Mouse (Mus musculus) large intestine, adult 2 months (tissue): ENCODE measurements around the gene Cyp2j12. TPM values are rescaled to one million over a fixed set of nuclear protein-coding genes. Genes with fewer than 3 reads are reported as not detected.
"Not testable (repeated sequence)": the region's sequence is repeated elsewhere in the genome, so short reads cannot be mapped to it uniquely, and the experiment has no call there.

Experiments used
- DNase-seq: peaks from one replicate; pipeline ENCODE4 v3.0.0-alpha.2; 2012; ENCODE audit warnings: low read depth, low spot score
- WGBS: fragments of 180-500 bp; shearing (Covaris S2); methylation state at CpG from one replicate; pipeline ENCODE4 v1.1.7; 2018; 5-methylcytosine and 5-hydroxymethylcytosine counted together
- polyA plus RNA-seq: library from polyadenylated mRNA; depleted of rRNA; stranded (reverse); fragments of >200 nt; gene quantifications from 2 replicates; pipeline ENCODE4 v1.2.3, GENCODE M21; 2012; rRNA removed

Cyp2j12 gene
- 0.05 TPM in 1 of 2 replicates, not detected in the other for polyA plus RNA-seq

DNA sequence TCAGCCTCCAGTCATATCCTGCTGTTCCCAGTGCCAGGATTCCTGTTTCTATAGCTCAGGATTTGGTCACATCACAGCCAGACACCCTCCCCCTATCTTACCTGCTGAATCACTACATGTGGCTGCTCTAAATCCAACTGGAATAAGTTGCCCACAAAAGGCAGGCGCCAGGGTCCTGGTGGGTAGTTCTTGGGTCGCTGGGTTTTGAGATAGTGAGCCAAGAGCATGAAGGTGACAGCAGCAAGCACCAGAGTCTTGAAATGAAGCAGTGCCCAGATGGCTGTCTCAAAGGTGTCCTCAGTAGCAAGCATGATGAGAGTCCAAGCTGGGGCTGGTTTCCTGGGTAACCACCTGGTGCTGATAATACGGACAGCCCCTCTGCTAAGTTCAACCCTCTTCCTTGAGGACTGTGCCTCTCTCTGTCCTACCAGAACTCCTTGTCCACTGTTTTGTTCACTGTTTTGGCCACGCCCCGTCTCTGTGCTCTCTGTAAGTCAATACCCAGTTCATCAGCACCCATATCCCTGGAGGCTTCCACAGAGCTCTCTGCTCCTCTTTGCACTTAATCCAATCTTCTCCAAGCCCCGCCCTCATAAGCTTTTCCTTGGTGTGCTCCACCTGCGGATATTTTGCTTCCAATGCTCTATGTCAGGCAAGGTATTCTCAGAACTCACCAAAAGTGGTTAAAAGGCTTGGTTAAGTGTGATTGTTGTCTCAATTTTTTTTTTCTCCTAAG lies at the start of gene Cyp2j12:
TSS of gene Cyp2j12 (minus strand) at position 421 of the 736 bp plus-strand sequence.
- DNase-seq = no peak

DNA sequence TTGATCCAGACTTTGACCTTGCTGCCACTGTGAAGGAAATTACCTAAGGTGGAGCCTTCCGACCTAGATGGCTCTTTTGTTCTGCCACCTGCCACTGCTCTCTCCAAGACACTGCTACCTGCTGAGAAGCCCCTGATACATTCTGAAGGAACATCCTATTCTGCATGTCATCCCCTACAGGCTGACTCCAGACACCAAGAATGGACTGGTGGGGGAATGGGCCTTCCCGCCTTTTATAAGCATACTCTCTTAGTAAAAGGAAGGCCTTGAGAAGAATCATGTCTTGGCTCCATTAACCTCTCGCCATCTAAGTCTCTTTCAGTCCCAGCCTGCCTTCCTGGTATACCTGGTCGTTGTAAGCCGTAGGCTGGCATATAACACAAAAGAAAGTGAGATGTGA lies 48.4 kb upstream of the Cyp2j12 start:
- not testable (repeated sequence) for DNase-seq
- 84% methylated on average over 5 of the region's 5 CpGs for WGBS

More for the DNA sequence above, at the start of gene Cyp2j12:
- 64% methylated on average over 7 of the region's 7 CpGs for WGBS

DNA sequence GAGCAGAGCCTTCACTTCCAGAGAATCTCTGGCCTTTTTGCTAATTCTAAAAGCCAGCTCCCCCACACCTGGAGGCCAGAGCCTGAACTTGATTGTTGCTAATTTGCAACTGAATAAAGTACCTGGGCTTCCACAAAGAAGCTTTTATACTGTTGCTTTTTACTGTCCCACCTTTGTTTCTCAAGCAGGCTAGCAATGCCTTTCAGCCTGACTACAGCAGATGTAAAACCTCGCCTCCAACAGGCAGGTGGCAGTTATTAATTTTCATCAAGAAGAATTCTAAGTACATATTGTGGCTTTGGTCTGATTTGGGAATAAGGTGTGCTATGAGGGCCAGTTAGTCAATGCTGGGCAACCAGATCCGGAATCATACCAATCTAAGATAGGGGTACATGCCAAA lies 47.7 kb upstream of the Cyp2j12 start:
- WGBS = 81% methylated on average over 2 of the region's 2 CpGs
- DNase-seq = not testable (repeated sequence)

DNA sequence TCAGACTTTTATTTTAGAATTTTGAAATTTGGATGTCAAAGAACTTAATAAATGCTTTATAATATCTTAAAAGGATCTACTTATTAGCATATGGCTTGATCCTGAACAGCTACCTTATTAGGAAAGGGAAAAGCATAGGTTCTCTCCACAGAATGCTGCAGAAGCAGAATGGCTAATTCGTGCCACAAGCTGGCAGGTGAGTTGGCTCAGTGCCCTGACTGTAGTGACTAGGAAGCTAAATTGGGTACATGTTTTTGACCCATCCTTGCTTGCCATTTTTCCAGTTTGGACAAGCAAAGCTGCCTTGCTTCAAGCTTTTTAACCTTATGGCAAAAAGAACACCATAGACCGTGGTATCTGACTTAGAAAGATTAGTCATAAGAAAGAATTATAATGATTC lies 47.2 kb upstream of the Cyp2j12 start:
- not testable (repeated sequence) for DNase-seq
- WGBS = 79% methylated on average over 2 of the region's 2 CpGs

DNA sequence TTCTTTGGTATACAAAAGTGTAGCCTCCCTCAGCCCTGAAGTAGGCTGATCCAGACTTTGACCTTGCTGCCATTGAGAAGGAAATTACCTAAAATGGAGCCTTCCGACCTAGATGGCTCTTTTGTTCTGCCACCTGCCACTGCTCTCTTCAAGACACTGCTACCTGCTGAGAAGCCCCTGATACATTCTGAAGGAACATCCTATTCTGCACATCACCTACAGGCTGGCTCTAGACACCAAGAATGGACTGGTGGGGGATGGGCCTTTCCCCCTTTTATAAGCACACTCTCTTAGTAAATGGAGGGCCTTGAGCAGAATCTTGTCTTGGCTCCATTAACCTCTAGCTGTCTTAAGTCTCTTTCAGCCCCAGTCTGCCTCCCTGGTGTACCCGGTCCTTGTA lies 43.8 kb upstream of the Cyp2j12 start:
- WGBS = 83% methylated on average over 2 of the region's 2 CpGs

DNA sequence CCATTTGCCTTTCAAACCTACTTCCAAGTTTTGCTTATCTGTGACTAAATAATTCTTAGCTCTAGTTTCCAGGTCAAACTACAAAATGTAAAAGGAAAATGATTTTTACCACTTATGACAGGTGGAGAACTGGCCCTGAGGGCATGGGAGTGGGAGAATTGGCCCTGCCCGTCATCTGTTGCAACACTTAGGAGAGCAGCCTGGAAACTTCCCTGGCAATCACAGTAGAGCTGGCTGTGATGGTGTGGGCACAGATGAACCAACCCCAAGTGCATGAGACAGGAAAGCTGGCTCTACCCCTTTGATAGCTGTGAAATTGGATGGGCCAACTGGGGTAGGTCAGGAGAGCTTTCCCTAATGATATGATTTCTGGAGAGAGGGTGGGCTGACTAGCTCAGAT lies 21.9 kb upstream of the Cyp2j12 start:
- 78% methylated on average over 1 of the region's 1 CpGs for WGBS

More for the DNA sequence above, 43.8 kb upstream of the Cyp2j12 start:
- not testable (repeated sequence) for DNase-seq

DNA sequence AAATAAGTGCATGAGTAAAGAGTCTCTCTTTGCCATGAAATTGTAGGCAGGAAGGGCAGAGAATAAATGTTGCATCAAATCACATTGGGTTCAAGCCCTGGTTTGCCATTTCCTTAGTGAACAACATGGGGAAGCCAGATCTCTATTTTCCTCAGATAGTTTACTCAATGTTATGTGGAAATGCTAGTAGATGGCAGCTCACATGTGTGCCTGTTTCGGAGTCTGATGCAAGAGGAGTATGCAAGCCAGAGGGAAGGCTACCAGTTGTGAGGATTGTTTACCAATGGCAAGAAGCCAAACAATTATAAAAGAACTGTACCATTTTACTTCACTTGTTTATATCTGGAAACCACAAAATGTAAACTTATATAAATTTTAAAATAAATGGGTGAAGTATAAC lies 20.6 kb upstream of the Cyp2j12 start:
- whole genome bisulfite sequencing = 71% methylated on average over 1 of the region's 1 CpGs
- DNase-seq = no peak

More for the DNA sequence above, 21.9 kb upstream of the Cyp2j12 start:
- no peak for DNase-seq

DNA sequence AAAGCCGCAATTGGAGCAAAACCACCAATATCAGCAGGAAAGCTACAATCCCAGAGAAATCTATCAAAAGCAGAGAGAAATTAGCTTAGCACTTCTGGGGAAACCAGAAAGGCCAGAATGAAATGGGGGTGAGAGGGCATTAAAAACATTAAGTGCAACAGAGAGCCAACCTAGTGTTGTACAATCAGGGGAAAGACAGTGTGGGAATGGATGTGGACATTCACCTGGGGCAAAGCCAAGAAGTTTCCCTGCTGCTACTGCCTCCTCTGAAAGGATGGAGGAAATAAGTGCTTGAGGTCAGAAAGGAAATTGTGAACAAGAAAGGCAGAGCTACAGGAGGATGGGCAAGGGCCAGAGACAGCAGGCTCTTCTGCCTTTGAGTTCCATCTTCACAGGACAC lies 1.7 kb downstream of the Cyp2j12 start:
- no peak for DNase-seq
- 82% methylated on average over 1 of the region's 1 CpGs for WGBS

DNA sequence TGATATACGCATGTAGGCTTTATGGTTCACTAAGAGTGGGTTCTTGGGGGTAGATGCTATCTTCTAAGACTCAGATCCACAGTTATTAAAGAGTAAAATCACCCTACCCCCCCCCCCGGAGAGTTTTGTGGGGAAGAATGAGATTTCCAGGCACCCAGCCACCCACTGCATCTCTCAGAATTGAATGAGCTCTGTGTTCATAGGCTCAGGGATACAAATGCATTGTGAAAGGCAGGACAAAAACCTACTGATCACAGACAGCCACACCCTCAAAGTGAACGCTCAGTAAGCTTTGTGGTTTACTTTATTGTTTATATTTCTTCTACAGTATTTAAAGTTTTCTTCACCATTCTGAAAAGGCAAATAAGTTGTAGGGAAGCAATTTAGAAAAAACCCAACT lies 6.7 kb downstream of the Cyp2j12 start:
- no peak for DNase-seq
- 71% methylated on average over 3 of the region's 3 CpGs for WGBS

DNA sequence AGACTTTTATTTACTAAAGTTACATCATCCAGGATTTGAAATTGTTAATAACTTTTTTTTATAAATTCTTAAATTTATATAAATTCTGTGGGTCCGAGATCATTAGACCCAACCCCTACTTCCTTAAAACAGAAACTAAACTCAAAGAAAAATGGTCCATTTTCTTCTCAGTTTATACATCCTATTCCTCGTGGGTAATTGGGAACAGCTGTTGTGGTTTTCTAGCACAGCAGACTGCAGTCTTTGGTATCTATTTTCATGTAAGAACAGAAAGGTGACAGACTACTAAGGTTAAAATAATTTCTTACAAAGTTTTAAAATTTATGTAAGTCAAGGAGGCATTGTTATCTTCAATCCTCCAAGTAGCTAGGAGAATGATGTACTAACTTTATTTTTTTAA lies 44.1 kb downstream of the Cyp2j12 start:
- DNase-seq = no peak
- WGBS = 54% methylated on average over 2 of the region's 2 CpGs

DNA sequence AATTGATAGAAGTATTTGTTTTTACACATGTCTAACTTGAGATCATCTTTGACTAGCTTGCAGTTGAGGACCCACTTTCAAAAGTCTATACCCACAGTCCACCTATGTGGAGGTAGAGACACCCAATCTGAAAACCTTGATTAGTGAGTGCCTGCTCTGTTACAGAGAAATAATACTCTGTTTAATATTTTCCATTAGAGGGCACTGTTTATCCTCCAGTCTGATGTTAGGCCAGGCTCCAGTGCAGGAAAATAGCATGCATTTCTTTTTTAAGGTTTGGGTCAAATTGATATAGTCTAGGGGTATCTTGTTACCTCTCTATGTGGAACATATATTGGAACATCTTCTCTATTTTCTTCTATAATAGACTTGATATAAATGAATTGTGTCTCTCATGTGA lies 49.1 kb downstream of the Cyp2j12 start:
- DNase-seq = no peak

DNA sequence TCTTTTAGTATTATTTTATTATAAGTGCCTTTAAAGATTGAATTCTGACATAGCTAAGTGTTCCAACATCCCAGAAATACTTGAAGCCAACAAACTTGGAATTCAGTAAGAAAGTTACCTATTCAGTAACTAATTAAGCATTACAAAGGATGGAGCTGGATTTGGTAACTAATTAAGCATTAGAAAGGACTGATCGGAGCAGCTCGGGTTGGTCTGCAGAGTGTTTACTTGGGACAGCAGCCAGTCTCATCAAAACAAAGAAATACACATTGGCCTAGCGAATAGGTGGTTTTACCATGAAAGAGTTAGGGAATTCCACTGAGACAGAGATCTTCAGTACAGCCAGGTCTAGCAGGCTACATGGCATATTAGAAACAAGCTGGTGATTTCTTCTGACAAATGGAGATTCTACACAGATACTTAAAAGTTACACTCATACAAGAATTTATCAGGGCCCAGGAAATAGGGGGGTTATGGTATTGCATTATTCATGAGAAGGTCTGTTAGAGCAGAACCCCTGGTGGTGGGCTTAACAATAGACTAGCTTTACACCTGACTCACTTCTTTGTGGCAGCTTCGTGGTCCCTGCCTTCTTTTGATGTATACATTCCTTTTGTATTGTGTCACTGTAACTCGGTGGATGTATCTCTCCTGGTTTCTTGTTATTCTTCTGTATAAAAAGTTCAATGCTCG lies 51.5 kb downstream of the Cyp2j12 start:
- DNase-seq = not testable (repeated sequence)
- 48% methylated on average over 6 of the region's 6 CpGs for WGBS

DNA sequence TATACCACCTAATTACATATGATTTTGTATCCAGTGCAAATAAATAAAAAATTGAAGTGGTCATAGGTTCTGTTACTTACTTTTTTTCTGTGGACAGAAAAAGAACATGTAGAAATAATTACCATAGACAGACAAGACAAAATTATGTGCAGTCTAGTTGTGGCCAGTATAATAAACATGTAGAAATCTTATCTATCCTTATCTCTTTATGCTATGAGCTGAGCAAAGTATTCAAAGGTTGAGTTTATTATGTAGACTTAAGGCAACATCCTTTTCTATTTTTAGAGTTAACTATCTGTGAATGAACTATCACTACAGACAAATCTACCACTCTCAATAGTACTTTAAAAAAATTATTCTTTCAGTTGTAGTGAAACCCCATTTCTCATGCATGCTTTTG lies 62.6 kb downstream of the Cyp2j12 start:
- DNase-seq = no peak

DNA sequence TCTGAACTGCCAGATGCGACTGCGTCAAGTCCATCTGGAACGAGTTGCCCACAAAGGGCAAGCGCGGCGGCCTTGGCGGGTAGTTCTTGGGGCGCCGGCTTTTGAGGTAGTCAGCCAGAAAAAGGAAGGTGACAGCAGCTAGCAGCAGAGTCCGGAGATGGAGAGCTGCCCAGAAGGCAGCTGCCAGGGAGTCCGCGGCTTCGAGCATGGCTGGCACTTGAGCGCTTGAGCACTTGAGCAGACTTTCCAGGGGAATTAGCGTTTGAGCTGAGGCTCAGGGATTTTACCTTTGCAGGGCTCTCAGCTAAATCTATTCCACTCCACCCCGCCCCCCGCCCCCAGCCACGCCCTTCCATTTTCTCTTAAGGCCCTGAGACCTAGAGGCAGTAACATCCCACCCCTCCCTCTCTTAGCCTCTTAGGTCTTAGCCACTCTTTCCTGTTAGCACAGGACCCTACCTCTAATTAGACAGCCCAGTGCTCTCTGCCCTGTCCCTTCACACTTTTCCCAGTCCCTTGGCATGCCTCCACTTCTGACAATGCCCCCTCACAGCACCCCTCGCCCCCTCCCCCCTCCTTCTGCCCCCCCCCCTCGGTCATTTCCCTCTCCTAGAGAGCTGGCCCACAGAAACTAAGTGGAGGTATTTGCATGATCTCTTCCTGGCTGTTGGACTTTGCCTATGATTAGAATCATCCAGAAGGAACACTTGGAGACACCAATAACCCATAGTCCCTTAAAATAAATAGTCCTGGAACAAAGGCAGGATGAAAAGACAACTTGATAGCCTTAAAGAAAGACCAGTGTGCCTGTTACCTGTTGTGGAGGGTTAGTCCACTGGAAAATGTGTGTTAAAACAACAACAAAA lies 63.5 kb downstream of the Cyp2j12 start, which contains the start of gene Cyp2j13:
TSS of gene Cyp2j13 (minus strand) at position 286 of the 865 bp plus-strand sequence.
- DNase-seq = no peak

DNA sequence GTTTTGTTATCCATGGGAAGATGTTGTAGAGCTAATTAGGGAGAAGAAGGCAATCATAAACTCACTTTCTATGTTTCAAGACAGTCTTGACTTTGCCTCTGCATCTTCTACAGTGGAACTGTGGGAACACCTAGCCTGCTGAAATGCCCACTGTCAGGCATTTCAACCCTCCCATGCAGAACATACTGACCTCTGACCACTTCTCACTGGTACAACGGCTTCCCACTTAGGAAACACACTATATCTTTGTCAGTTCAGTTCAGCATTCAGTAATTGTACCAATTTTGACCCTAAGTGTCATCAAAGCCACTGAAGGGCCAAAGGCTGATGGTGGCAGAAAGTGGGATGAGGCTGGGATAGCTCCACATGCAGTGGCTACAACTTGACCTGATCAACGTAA lies 78.9 kb downstream of the Cyp2j12 start:
- no peak for DNase-seq
- WGBS = 75% methylated on average over 2 of the region's 2 CpGs

More for the DNA sequence above, 63.5 kb downstream of the Cyp2j12 start, which contains the start of gene Cyp2j13:
- 9% methylated on average over 20 of the region's 20 CpGs for WGBS

DNA sequence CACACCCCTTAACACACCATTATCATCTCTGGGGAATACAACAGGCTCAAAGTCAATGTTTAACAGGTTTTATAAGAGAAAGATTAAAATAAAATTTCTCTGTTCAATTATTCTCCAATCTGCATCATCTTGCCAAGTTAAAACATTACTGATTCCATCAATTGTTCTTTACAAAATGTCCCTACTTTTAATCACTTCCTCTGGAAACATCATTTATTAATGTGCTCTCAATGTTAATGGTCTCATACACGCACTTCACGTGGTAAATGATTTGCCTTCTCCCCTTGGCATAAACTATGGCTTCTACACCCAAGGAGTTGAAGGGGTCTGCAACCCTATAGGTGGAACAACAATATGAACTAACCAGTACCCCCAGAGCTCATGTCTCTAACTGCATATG lies 80.8 kb downstream of the Cyp2j12 start:
- 74% methylated on average over 2 of the region's 2 CpGs for WGBS

More for the DNA sequence above, 80.8 kb downstream of the Cyp2j12 start:
- no peak for DNase-seq
